Mouse (Mus musculus) kidney, adult 8-10 months (tissue): ENCODE measurements around the gene Gm49486.

Experiments used
- DNase-seq, 2 experiments: peaks; one replicate each; pipeline ENCODE4 v3.0.0; 2022

Gm49486 gene

GRCm38 (mm10) chr15:79271124-79271746, 42.0 kb downstream of the Gm49486 start:
- DNase-seq: no peak

GRCm38 (mm10) chr15:79273020-79273419, 43.8 kb downstream of the Gm49486 start:
- DNase-seq: no peak

- DNase-seq: no peak
Observed at GRCm38 (mm10) chr15:79277728-79278127, 48.5 kb downstream of the Gm49486 start.

- peak in 1 of 2 experiments; percentile 42 for DNase-seq
Observed at GRCm38 (mm10) chr15:79280209-79280608, 51.0 kb downstream of the Gm49486 start.

- no peak for DNase-seq
Observed at GRCm38 (mm10) chr15:79280850-79281249, 51.7 kb downstream of the Gm49486 start.

- DNase-seq: no peak
Observed at GRCm38 (mm10) chr15:79281389-79281788, 52.2 kb downstream of the Gm49486 start.

- no peak for DNase-seq
Observed at GRCm38 (mm10) chr15:79282434-79282833, 53.2 kb downstream of the Gm49486 start.

GRCm38 (mm10) chr15:79283371-79283770, 54.2 kb downstream of the Gm49486 start:
- peak; percentile 62 to 65 for DNase-seq

GRCm38 (mm10) chr15:79285399-79285798, 56.2 kb downstream of the Gm49486 start, which contains the start of gene Baiap2l2:
TSS of gene Baiap2l2 (minus strand) at chr15:79285537.
- DNase-seq: peak; percentile 87 to 88

- DNase-seq: peak; percentile 73 to 75
Observed at GRCm38 (mm10) chr15:79286141-79286540, 57.0 kb downstream of the Gm49486 start.

- peak; percentile 35 to 48 for DNase-seq
Observed at GRCm38 (mm10) chr15:79287091-79287490, 57.9 kb downstream of the Gm49486 start.

- DNase-seq: no peak
Observed at GRCm38 (mm10) chr15:79288387-79288786, 59.2 kb downstream of the Gm49486 start.

- no peak for DNase-seq
Observed at GRCm38 (mm10) chr15:79289441-79289840, 60.2 kb downstream of the Gm49486 start.

- DNase-seq: no peak
Observed at GRCm38 (mm10) chr15:79290340-79290739, 61.1 kb downstream of the Gm49486 start.

- no peak for DNase-seq
Observed at GRCm38 (mm10) chr15:79292779-79293178, 63.6 kb downstream of the Gm49486 start.

- no peak for DNase-seq
Observed at GRCm38 (mm10) chr15:79298553-79298952, 69.4 kb downstream of the Gm49486 start.

- no peak for DNase-seq
Observed at GRCm38 (mm10) chr15:79299563-79300155, 70.5 kb downstream of the Gm49486 start.

GRCm38 (mm10) chr15:79303725-79304124, 74.5 kb downstream of the Gm49486 start:
- no peak for DNase-seq

- no peak for DNase-seq
Observed at GRCm38 (mm10) chr15:79304832-79305231, 75.6 kb downstream of the Gm49486 start.

- no peak for DNase-seq
Observed at GRCm38 (mm10) chr15:79306043-79306637, 76.9 kb downstream of the Gm49486 start.
